Mouse (Mus musculus): ENCODE measurements around the gene Usp18. TPM values are rescaled to one million over a fixed set of nuclear protein-coding genes. Genes with fewer than 3 reads are reported as not detected.
A peak's percentile ranks its signal among the peaks of the same experiment; 100 is the strongest.

Usp18 gene
- polyA plus RNA-seq (2015; fragmentation: Nextera tagmentation; extraction: Ambion mirVana): 9.5 and 10.9 TPM in 2 replicates

DNA sequence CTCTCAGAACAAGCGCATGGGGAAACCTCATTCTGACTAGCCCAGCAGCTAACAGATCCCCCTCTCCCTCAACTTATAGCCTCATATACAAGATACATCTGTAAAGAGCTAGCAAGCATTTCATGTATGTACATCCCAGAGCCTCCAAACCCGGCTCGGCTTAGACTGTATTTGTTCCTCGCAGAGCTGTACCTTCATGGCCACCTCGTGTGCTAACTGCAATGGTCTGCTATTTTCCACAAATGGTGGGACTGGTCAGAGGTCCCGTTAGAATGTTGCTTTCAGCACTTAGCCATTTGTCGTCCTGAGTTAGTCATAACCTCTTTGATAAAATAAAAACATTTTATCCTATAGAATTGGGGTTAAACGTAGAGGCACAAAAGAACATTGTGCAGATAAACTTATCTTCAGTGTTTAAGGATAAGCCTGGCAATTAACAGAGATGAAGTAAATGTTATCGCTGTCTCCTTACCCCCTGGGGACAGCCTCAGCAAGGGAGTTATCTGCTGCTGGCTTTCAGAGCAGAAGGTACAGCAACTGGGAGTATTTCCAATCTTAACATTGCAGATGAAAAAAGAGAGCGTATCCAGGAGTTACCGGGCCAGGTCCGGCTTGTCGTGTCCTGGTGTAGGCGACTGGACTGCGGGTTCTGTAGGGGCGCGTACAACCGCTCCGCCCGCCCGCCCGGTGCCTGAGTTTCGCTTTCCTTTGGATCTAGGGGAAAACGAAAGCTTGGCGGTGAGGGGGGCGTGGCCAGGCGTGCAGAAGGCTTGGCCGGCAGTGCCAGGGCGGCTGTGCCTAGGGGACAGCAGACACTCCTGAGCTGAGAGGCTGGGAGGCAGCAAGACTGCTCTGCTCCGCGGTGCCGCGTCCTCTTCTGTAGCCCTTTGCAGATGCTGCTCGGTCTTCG, at the start of gene Usp18:
TSS of gene Usp18 (plus strand) at position 780 of the 910 bp plus-strand sequence.
- H3K36me3 ChIP-seq (replicated peaks): no peaks in the 10 kb centered on the region
- peak; percentile 88 for ATAC-seq (ENCODE audit: insufficient read depth)
- peak within 1 kb of the TSS; percentile 83 for H3K27ac ChIP-seq (replicated peaks)
- peak within 1 kb of the TSS; percentile 78 for H3K4me2 ChIP-seq
- H3K9me3 ChIP-seq (replicated peaks): no peaks in the 10 kb centered on the region
- H3K9ac ChIP-seq: peak within 1 kb of the TSS; percentile 65
- H3K27me3 ChIP-seq: peaks cover 4% of the 10 kb centered on the region; the same call in 1 of the 2 replicates
- H3K4me1 ChIP-seq (replicated peaks): peaks cover 52% of the 10 kb centered on the region
- 3% methylated on average over 35 of the region's 35 CpGs for WGBS (ENCODE audit: insufficient replicate concordance)
- peak within 1 kb of the TSS; percentile 73 for H3K4me3 ChIP-seq (replicated peaks)

DNA sequence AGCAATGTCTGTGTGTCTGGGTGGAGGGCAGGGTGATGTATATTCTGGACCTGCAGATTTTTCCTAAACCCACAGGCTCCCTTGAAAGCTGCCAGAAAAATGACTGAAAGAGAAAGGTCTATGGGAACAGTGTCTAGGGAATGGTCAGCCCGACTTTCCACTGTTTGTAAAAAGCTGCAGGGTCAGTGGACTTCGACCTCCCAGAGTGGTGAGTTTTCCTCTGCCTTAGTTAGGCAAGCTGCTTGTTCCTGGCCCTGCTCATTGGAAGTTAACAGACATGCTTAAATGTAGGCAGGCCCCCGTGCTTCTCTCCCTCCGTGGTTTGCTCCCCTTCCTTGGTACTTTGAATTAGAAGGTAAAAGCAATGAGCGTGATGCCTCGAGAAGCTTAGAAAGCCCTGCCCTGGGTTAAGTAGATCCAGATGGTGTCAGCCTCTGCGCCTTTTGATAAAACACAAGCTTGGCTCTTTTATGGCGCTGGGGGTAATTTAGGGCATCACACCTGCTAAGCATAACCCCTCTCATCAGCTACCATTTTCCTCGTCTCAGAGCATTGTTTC, 47.8 kb upstream of the Usp18 start:
- peak overlapping the region; percentile 66 for H3K27ac ChIP-seq (replicated peaks)
- no peak overlapping the region for H3K4me3 ChIP-seq (replicated peaks)
- peak; percentile 64; the same call in 1 of the 2 replicates for ATAC-seq (ENCODE audit: insufficient read depth)
- peaks cover 15% of the 10 kb centered on the region; the same call in 1 of the 2 replicates for H3K36me3 ChIP-seq (replicated peaks)
- H3K9me3 ChIP-seq (replicated peaks): no peaks in the 10 kb centered on the region
- H3K9ac ChIP-seq: no peak overlapping the region
- 54% methylated on average over 9 of the region's 9 CpGs for WGBS (ENCODE audit: insufficient replicate concordance)
- peaks cover 10% of the 10 kb centered on the region; the same call in 1 of the 2 replicates for H3K4me1 ChIP-seq (replicated peaks)
- H3K27me3 ChIP-seq: no peaks in the 10 kb centered on the region
- no peak overlapping the region for H3K4me2 ChIP-seq

DNA sequence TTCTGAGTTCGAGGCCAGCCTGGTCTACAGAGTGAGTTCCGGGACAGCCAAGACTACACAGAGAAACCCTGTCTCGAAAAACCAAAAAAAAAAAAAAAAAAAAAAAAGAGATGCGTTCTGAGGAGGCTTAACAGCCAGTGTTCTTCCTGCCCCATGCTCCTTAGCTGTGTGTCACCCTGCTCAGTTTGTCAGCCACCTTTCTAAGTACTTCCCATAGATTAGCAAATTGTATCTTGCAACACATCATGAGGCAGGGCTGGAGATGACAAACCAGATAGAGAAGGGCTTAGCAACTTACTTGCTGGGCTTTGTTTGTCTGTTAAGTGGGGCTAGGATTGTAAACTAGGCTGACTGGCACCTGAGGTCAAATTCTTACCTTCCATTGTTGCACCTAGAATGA, 45.2 kb upstream of the Usp18 start:
- Histone ChIP-seq H3K9me3 (replicated peaks) (no peaks in the 10 kb centered on the region), H3K4me2 (no peak overlapping the region), H3K27me3 (no peaks in the 10 kb centered on the region), H3K27ac (replicated peaks) (no peak overlapping the region), H3K9ac (no peak overlapping the region), H3K36me3 (replicated peaks) (peaks cover 5% of the 10 kb centered on the region; the same call in 1 of the 2 replicates), H3K4me3 (replicated peaks) (no peak overlapping the region), H3K4me1 (replicated peaks) (peaks cover 10% of the 10 kb centered on the region; the same call in 1 of the 2 replicates)
- ATAC-seq (ENCODE audit: insufficient read depth): no peak
- WGBS (ENCODE audit: insufficient replicate concordance): 58% methylated on average over 4 of the region's 4 CpGs

GRCm38 (mm10) chr6:121202026-121202425, 43.7 kb upstream of the Usp18 start:
- Histone ChIP-seq H3K9me3 (replicated peaks) (no peaks in the 10 kb centered on the region), H3K4me2 (no peak overlapping the region), H3K4me1 (replicated peaks) (peaks cover 9% of the 10 kb centered on the region; the same call in 1 of the 2 replicates), H3K9ac (no peak overlapping the region), H3K4me3 (replicated peaks) (no peak overlapping the region), H3K27me3 (no peaks in the 10 kb centered on the region), H3K27ac (replicated peaks) (no peak overlapping the region), H3K36me3 (replicated peaks) (no peaks in the 10 kb centered on the region)
- no peak for ATAC-seq (ENCODE audit: insufficient read depth)
- WGBS (ENCODE audit: insufficient replicate concordance): 74% methylated on average over 5 of the region's 5 CpGs

DNA sequence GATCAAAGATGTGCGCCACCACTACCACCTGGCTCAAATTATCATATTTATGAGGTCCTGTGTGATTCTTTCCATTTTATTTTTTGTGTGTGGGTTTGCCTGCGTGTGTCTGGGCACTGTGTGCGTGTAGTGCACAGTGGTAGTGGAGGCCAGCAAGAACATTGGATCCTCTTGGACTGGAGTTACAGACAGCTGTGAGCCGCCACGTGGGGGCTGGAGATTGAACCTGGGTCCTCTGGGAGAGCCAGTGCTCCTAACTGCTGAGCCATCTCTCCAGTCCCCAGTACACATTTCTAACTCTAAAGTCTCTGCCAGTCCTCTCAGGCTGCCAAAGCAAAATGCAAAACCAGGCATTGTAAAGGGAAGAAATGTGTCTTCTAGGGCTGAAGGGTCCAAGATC, 39.2 kb upstream of the Usp18 start:
- 69% methylated on average over 5 of the region's 5 CpGs for WGBS (ENCODE audit: insufficient replicate concordance)
- Histone ChIP-seq H3K4me1 (replicated peaks) (peaks cover 13% of the 10 kb centered on the region), H3K9ac (no peak overlapping the region), H3K27ac (replicated peaks) (no peak overlapping the region), H3K4me3 (replicated peaks) (no peak overlapping the region), H3K27me3 (peaks cover 24% of the 10 kb centered on the region), H3K9me3 (replicated peaks) (no peaks in the 10 kb centered on the region), H3K4me2 (no peak overlapping the region), H3K36me3 (replicated peaks) (no peaks in the 10 kb centered on the region)
- ATAC-seq (ENCODE audit: insufficient read depth): no peak

- H3K9me3 ChIP-seq (replicated peaks): no peaks in the 10 kb centered on the region
- no peaks in the 10 kb centered on the region for H3K36me3 ChIP-seq (replicated peaks)
- no peak for ATAC-seq (ENCODE audit: insufficient read depth)
- H3K9ac ChIP-seq: no peak overlapping the region
- no peak overlapping the region for H3K4me3 ChIP-seq (replicated peaks)
- no peak overlapping the region for H3K27ac ChIP-seq (replicated peaks)
- 60% methylated on average over 2 of the region's 2 CpGs for WGBS (ENCODE audit: insufficient replicate concordance)
- H3K27me3 ChIP-seq: peaks cover 42% of the 10 kb centered on the region
- peaks cover 18% of the 10 kb centered on the region for H3K4me1 ChIP-seq (replicated peaks)
- no peak overlapping the region for H3K4me2 ChIP-seq
Observed at GRCm38 (mm10) chr6:121209584-121209983, 36.1 kb upstream of the Usp18 start.

- Histone ChIP-seq H3K27ac (replicated peaks) (no peak within 1 kb of the TSS), H3K9me3 (replicated peaks) (no peaks in the 10 kb centered on the region), H3K4me3 (replicated peaks) (peak within 1 kb of the TSS; percentile 48), H3K4me1 (replicated peaks) (peaks cover 18% of the 10 kb centered on the region), H3K9ac (peak within 1 kb of the TSS; percentile 12; the same call in 1 of the 2 replicates), H3K27me3 (peaks cover 45% of the 10 kb centered on the region), H3K4me2 (peak within 1 kb of the TSS; percentile 68), H3K36me3 (replicated peaks) (no peaks in the 10 kb centered on the region)
- 1% methylated on average over 30 of the region's 30 CpGs for WGBS (ENCODE audit: insufficient replicate concordance)
- peak; percentile 62 for ATAC-seq (ENCODE audit: insufficient read depth)
Observed at GRCm38 (mm10) chr6:121210149-121210925, 35.4 kb upstream of the Usp18 start, which contains the start of gene Tuba8. Gene Tuba8 (plus strand): TSS chr6:121210696.

GRCm38 (mm10) chr6:121210926-121211289, 34.8 kb upstream of the Usp18 start:
- H3K36me3 ChIP-seq (replicated peaks): no peaks in the 10 kb centered on the region
- peaks cover 45% of the 10 kb centered on the region for H3K27me3 ChIP-seq
- WGBS (ENCODE audit: insufficient replicate concordance): 1% methylated on average over 12 of the region's 12 CpGs
- peak overlapping the region; percentile 12; the same call in 1 of the 2 replicates for H3K9ac ChIP-seq
- peak; percentile 20; the same call in 1 of the 2 replicates for ATAC-seq (ENCODE audit: insufficient read depth)
- no peaks in the 10 kb centered on the region for H3K9me3 ChIP-seq (replicated peaks)
- H3K4me3 ChIP-seq (replicated peaks): peak overlapping the region; percentile 48
- H3K4me1 ChIP-seq (replicated peaks): peaks cover 18% of the 10 kb centered on the region
- H3K27ac ChIP-seq (replicated peaks): no peak overlapping the region
- H3K4me2 ChIP-seq: peak overlapping the region; percentile 68

- Histone ChIP-seq H3K36me3 (replicated peaks) (no peaks in the 10 kb centered on the region), H3K27me3 (peaks cover 45% of the 10 kb centered on the region), H3K9me3 (replicated peaks) (no peaks in the 10 kb centered on the region), H3K4me1 (replicated peaks) (peaks cover 21% of the 10 kb centered on the region), H3K27ac (replicated peaks) (no peak overlapping the region), H3K9ac (no peak overlapping the region), H3K4me2 (peak overlapping the region; percentile 68), H3K4me3 (replicated peaks) (peak overlapping the region; percentile 48)
- peak; percentile 21; the same call in 1 of the 2 replicates for ATAC-seq (ENCODE audit: insufficient read depth)
- 6% methylated on average over 5 of the region's 5 CpGs for WGBS (ENCODE audit: insufficient replicate concordance)
Observed at GRCm38 (mm10) chr6:121211743-121212142, 34.0 kb upstream of the Usp18 start.

DNA sequence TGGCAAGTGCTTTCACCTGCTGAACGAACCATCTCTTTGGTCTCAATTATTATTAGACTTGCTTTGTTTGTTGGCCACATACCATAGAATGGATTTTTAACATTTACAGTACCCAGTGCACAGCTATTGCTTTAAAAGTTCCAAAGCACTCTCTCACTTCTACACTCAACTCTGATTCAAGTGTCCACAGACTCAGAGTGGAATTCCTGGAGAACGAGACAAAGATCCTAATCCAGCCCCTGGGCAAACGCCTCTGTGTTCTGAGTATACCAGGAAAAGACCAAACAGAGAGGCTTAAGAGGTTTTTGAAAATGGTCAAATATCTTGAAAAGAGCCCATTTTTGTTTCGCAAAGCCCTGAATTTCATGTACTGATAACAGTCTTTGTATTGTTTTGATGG, 32.7 kb upstream of the Usp18 start:
- 58% methylated on average over 4 of the region's 4 CpGs for WGBS (ENCODE audit: insufficient replicate concordance)
- Histone ChIP-seq H3K4me3 (replicated peaks) (no peak overlapping the region), H3K27me3 (peaks cover 45% of the 10 kb centered on the region), H3K36me3 (replicated peaks) (no peaks in the 10 kb centered on the region), H3K4me1 (replicated peaks) (peaks cover 30% of the 10 kb centered on the region), H3K27ac (replicated peaks) (no peak overlapping the region), H3K4me2 (no peak overlapping the region), H3K9ac (no peak overlapping the region), H3K9me3 (replicated peaks) (no peaks in the 10 kb centered on the region)
- no peak for ATAC-seq (ENCODE audit: insufficient read depth)
